Mouse (Mus musculus): ENCODE results near the gene Lrrc2. TPM values are rescaled to one million over a fixed set of nuclear protein-coding genes. Genes with fewer than 3 reads are reported as not detected.

The Lrrc2 gene
- polyA plus RNA-seq, 1 experiment from 2014 or later: 1.5 TPM

DNA sequence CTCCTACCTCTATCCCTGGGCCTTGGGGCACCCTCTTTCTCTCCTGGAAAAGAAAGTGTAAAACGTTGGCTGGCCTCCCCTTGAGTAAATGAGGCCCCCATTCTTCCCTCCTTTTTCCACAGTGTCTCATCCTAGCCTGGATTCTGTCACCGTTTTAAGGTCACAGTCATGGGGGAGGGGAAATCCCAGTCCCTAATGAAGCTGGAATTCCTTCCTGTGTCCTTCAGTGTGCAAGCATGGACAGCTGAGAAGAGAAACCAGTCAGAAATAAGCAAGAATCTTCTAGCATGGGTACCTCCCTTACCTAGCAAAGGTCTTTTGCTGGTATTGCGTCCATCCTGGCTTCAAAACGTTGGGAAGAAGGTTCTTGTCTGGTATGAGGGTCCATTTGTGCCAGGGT, 37.8 kb downstream of the Lrrc2 start:
- no peak overlapping the region for H3K4me2 ChIP-seq
- no peak for ATAC-seq (ENCODE audit: insufficient number of reproducible peaks, low FRiP score)
- no peaks in the 10 kb centered on the region for H3K27me3 ChIP-seq (replicated peaks)
- H3K4me3 ChIP-seq: no peak overlapping the region
- H3K9ac ChIP-seq: no peak overlapping the region
- WGBS: 47% methylated on average over 4 of the region's 4 CpGs
- H3K36me3 ChIP-seq: no peaks in the 10 kb centered on the region
- H3K9me3 ChIP-seq (replicated peaks): 0 out of 2 replicates have a peak, but pooled peaks cover 3% of the 10 kb centered on the region
- H3K27ac ChIP-seq (ENCODE audit: poor library complexity, severe bottlenecking): no peak overlapping the region
- 0 out of 2 replicates have a peak, but pooled peaks cover 7% of the 10 kb centered on the region for H3K4me1 ChIP-seq (replicated peaks)

DNA sequence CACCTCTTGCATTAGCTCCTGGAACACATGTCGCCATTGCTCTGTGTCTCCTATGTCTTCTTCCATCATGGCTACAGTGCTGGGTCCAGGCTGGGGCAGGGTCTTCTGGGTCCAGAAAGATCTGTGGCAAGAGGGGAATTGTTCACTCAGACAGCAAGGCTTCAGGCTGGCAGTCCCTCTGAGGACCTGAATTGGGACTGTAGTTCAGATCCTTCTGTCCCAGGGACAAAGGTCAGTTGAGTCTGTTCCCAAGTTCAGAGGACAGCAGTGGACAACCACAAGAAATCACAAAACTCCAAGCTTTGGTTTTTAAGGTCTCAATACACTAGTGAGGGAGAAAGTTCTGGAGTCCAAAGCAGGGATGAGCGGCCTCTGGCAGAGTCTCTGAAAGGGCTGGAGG, 38.2 kb downstream of the Lrrc2 start:
- no peak for ATAC-seq (ENCODE audit: insufficient number of reproducible peaks, low FRiP score)
- WGBS: 82% methylated on average over 2 of the region's 2 CpGs
- H3K4me2 ChIP-seq: no peak overlapping the region

GRCm38 (mm10) chr9:110990204-110990603, 38.9 kb downstream of the Lrrc2 start, which contains the start of gene Rtp3:
Rtp3 (minus strand) TSS chr9:110990583.
- no peak for ATAC-seq (ENCODE audit: insufficient number of reproducible peaks, low FRiP score)
- Histone ChIP-seq H3K36me3 (no peaks in the 10 kb centered on the region), H3K9me3 (replicated peaks) (0 out of 2 replicates have a peak, but pooled peaks cover 3% of the 10 kb centered on the region), H3K27me3 (replicated peaks) (no peaks in the 10 kb centered on the region), H3K27ac (ENCODE audit: poor library complexity, severe bottlenecking) (no peak within 1 kb of the TSS), H3K4me1 (replicated peaks) (0 out of 2 replicates have a peak, but pooled peaks cover 7% of the 10 kb centered on the region), H3K4me3 (no peak within 1 kb of the TSS), H3K9ac (no peak within 1 kb of the TSS), H3K4me2 (no peak within 1 kb of the TSS)
- 46% methylated on average over 6 of the region's 6 CpGs for WGBS

More for the DNA sequence above, 38.2 kb downstream of the Lrrc2 start:
- H3K36me3 ChIP-seq: no peaks in the 10 kb centered on the region
- H3K9me3 ChIP-seq (replicated peaks): 0 out of 2 replicates have a peak, but pooled peaks cover 3% of the 10 kb centered on the region
- H3K27ac ChIP-seq (ENCODE audit: poor library complexity, severe bottlenecking): no peak overlapping the region
- no peak overlapping the region for H3K9ac ChIP-seq
- no peaks in the 10 kb centered on the region for H3K27me3 ChIP-seq (replicated peaks)
- 0 out of 2 replicates have a peak, but pooled peaks cover 7% of the 10 kb centered on the region for H3K4me1 ChIP-seq (replicated peaks)
- no peak overlapping the region for H3K4me3 ChIP-seq

GRCm38 (mm10) chr9:110993281-110993709, 42.0 kb downstream of the Lrrc2 start:
- Histone ChIP-seq H3K27me3 (replicated peaks) (no peaks in the 10 kb centered on the region), H3K4me1 (replicated peaks) (0 out of 2 replicates have a peak, but pooled peaks cover 7% of the 10 kb centered on the region), H3K9me3 (replicated peaks) (no peaks in the 10 kb centered on the region), H3K36me3 (no peaks in the 10 kb centered on the region), H3K9ac (no peak overlapping the region), H3K27ac (ENCODE audit: poor library complexity, severe bottlenecking) (no peak overlapping the region), H3K4me3 (no peak overlapping the region), H3K4me2 (no peak overlapping the region)
- WGBS: 39% methylated on average over 3 of the region's 3 CpGs
- no peak for ATAC-seq (ENCODE audit: insufficient number of reproducible peaks, low FRiP score)

DNA sequence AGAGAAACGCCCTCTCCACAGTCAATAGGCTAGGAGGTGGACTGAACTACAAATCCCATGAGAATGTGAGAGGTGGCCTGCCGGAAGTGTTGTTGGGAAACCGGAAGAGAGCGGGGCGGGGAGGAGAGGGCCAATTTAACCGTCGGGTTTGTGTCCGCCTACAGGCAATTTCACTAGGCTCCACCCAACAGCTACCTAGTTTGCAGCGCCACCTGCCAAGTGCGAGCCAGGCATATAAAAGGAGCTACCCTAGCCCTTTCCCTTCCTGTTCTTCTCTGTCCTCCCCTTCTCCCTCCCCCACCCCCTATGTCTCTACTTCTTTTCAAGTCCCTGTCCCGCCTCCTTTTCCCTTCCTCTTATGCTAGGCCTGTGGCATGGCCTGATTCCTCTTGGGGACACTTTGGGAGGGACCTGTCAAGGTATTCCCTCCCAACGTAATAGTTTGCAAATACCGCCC, 43.4 kb downstream of the Lrrc2 start:
- peak overlapping the region; percentile 72 for H3K4me2 ChIP-seq
- H3K4me3 ChIP-seq: peak overlapping the region; percentile 52
- H3K36me3 ChIP-seq: no peaks in the 10 kb centered on the region
- 0 out of 2 replicates have a peak, but pooled peaks cover 7% of the 10 kb centered on the region for H3K4me1 ChIP-seq (replicated peaks)
- ATAC-seq (ENCODE audit: insufficient number of reproducible peaks, low FRiP score): peak; percentile 85
- peak overlapping the region; percentile 40; the same call in 1 of the 2 replicates for H3K27ac ChIP-seq (ENCODE audit: poor library complexity, severe bottlenecking)
- H3K27me3 ChIP-seq (replicated peaks): no peaks in the 10 kb centered on the region
- 0 out of 2 replicates have a peak overlapping the region, but pooled peaks have one; percentile 31 for H3K9ac ChIP-seq
- no peaks in the 10 kb centered on the region for H3K9me3 ChIP-seq (replicated peaks)
- 10% methylated on average over 13 of the region's 13 CpGs for WGBS

DNA sequence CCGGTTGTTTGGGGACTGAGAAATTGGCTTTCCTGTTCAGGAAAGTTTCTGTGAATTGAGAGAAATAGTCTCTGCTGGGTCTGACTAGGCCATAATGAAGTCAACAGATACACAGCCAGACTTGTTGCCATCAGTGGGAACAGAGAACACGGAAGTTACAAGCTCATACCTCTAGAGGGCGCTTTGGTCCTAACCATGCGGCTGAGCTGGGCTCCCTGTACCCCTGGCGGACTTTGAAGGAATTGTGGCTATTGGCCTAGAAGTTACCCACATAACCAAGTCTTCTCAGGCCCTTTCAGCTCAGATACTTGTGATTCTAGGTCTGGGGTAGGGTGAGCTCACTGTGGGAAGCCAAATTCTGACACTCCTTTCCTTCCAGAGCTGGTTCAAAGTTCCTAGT, 45.9 kb downstream of the Lrrc2 start:
- WGBS: 2% methylated on average over 5 of the region's 5 CpGs
- no peak for ATAC-seq (ENCODE audit: insufficient number of reproducible peaks, low FRiP score)

GRCm38 (mm10) chr9:110999056-110999455, 47.7 kb downstream of the Lrrc2 start:
- Histone ChIP-seq H3K9ac (no peak overlapping the region), H3K27me3 (replicated peaks) (no peaks in the 10 kb centered on the region), H3K36me3 (no peaks in the 10 kb centered on the region), H3K4me2 (no peak overlapping the region), H3K9me3 (replicated peaks) (no peaks in the 10 kb centered on the region), H3K27ac (ENCODE audit: poor library complexity, severe bottlenecking) (no peak overlapping the region), H3K4me3 (no peak overlapping the region), H3K4me1 (replicated peaks) (0 out of 2 replicates have a peak, but pooled peaks cover 9% of the 10 kb centered on the region)
- WGBS: 90% methylated on average over 2 of the region's 2 CpGs
- no peak for ATAC-seq (ENCODE audit: insufficient number of reproducible peaks, low FRiP score)

More for the DNA sequence above, 45.9 kb downstream of the Lrrc2 start:
- Histone ChIP-seq H3K4me2 (no peak overlapping the region), H3K27me3 (replicated peaks) (no peaks in the 10 kb centered on the region), H3K27ac (ENCODE audit: poor library complexity, severe bottlenecking) (no peak overlapping the region), H3K4me3 (no peak overlapping the region), H3K9me3 (replicated peaks) (no peaks in the 10 kb centered on the region), H3K4me1 (replicated peaks) (0 out of 2 replicates have a peak, but pooled peaks cover 9% of the 10 kb centered on the region), H3K9ac (no peak overlapping the region), H3K36me3 (no peaks in the 10 kb centered on the region)

DNA sequence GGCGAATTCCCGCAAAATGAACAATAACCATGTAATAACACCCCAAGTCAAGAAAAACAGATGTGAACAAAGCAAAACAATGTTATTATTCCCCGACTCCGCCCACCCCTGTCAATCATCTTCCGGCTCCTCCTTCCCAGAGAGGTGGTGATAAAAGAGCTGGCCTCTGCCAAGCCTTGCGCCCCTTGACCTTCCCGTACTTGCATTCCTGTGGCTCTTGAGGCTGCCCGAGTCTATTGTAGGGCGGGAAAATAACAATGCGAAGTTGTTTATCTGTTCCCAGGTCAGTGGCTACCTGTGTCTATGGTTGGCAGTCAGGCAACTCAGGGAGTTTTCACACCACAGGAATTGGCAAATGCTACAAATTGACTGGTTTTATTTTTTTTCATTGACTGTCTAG, 48.5 kb downstream of the Lrrc2 start:
- no peak overlapping the region for H3K27ac ChIP-seq (ENCODE audit: poor library complexity, severe bottlenecking)
- 70% methylated on average over 10 of the region's 10 CpGs for WGBS
- 0 out of 2 replicates have a peak, but pooled peaks cover 9% of the 10 kb centered on the region for H3K4me1 ChIP-seq (replicated peaks)
- H3K27me3 ChIP-seq (replicated peaks): no peaks in the 10 kb centered on the region
- H3K9ac ChIP-seq: no peak overlapping the region
- no peaks in the 10 kb centered on the region for H3K36me3 ChIP-seq
- H3K4me3 ChIP-seq: no peak overlapping the region
- no peaks in the 10 kb centered on the region for H3K9me3 ChIP-seq (replicated peaks)
- H3K4me2 ChIP-seq: no peak overlapping the region
- ATAC-seq (ENCODE audit: insufficient number of reproducible peaks, low FRiP score): no peak

DNA sequence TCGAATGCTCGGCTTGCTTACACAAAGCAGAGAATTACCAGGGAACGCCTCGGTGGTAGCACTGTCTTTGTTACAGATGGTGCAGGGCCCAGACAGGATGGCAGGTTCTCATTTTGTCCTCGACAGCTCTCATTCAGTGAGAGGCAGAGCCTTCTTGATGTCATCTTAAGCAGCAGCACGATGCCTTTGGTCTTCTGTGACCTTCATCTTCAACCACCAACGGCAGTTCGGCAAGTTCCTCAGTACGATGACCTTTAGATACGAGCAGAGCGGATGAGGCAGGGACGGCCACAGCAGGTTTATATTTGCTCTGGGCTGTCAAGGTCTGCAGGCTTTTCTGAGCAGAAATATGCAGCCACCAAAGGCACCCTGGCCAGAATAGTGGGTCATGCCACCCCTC, 50.3 kb downstream of the Lrrc2 start:
- Histone ChIP-seq H3K9me3 (replicated peaks) (no peaks in the 10 kb centered on the region), H3K27me3 (replicated peaks) (no peaks in the 10 kb centered on the region), H3K27ac (ENCODE audit: poor library complexity, severe bottlenecking) (no peak overlapping the region), H3K4me2 (no peak overlapping the region), H3K4me1 (replicated peaks) (0 out of 2 replicates have a peak, but pooled peaks cover 9% of the 10 kb centered on the region), H3K4me3 (no peak overlapping the region), H3K36me3 (no peaks in the 10 kb centered on the region), H3K9ac (no peak overlapping the region)
- WGBS: 81% methylated on average over 12 of the region's 12 CpGs
- ATAC-seq (ENCODE audit: insufficient number of reproducible peaks, low FRiP score): no peak

DNA sequence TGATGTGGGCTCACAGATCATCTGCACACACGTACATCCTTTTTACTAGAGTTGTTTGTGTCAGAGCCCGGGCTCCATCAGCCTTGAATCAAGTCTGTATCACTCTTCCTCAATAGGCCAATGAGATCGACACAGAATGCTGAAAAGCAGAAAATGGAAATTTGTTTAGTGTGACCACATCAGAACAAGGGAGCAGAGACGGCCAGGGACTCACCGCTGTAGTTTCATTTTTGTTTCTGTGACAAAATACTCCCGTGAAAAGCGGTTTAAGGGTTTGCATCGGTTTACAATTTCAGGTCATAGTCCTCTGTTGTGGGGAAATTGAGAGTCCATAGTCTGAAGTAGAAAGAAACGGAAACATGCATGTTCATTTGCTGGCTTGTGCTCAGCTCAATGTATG, 51.9 kb downstream of the Lrrc2 start:
- no peaks in the 10 kb centered on the region for H3K27me3 ChIP-seq (replicated peaks)
- no peak overlapping the region for H3K4me2 ChIP-seq
- 0 out of 2 replicates have a peak, but pooled peaks cover 9% of the 10 kb centered on the region for H3K4me1 ChIP-seq (replicated peaks)
- WGBS: 86% methylated on average over 9 of the region's 9 CpGs
- no peak overlapping the region for H3K27ac ChIP-seq (ENCODE audit: poor library complexity, severe bottlenecking)
- ATAC-seq (ENCODE audit: insufficient number of reproducible peaks, low FRiP score): no peak
- no peaks in the 10 kb centered on the region for H3K36me3 ChIP-seq
- no peak overlapping the region for H3K9ac ChIP-seq
- no peaks in the 10 kb centered on the region for H3K9me3 ChIP-seq (replicated peaks)
- H3K4me3 ChIP-seq: no peak overlapping the region

DNA sequence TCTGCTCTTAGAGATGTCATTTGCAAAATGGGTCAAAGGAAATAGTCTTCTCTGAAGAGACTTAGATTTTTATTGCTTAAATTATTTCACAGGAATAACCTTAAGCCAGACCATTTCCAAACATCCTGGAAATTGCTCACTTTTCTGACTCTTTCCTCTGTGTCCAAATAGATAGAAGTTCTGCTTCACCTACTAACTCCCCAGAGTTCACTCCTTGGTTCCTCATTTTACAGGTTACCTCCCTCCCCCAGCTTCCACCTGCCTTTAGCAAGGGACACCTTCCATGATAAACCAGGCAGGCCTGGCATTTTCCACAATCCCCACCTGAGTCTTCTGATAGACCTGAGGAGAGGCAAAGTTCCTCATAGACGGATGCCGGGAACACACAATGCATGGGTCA, 55.2 kb downstream of the Lrrc2 start:
- H3K27ac ChIP-seq (ENCODE audit: poor library complexity, severe bottlenecking): no peak overlapping the region
- no peak overlapping the region for H3K4me2 ChIP-seq
- H3K9ac ChIP-seq: no peak overlapping the region
- WGBS: 93% methylated on average over 2 of the region's 2 CpGs
- H3K27me3 ChIP-seq (replicated peaks): no peaks in the 10 kb centered on the region
- no peak overlapping the region for H3K4me3 ChIP-seq
- ATAC-seq (ENCODE audit: insufficient number of reproducible peaks, low FRiP score): no peak
- H3K4me1 ChIP-seq (replicated peaks): no peaks in the 10 kb centered on the region; the same call in 1 of the 2 replicates
- no peaks in the 10 kb centered on the region for H3K9me3 ChIP-seq (replicated peaks)
- H3K36me3 ChIP-seq: no peaks in the 10 kb centered on the region

DNA sequence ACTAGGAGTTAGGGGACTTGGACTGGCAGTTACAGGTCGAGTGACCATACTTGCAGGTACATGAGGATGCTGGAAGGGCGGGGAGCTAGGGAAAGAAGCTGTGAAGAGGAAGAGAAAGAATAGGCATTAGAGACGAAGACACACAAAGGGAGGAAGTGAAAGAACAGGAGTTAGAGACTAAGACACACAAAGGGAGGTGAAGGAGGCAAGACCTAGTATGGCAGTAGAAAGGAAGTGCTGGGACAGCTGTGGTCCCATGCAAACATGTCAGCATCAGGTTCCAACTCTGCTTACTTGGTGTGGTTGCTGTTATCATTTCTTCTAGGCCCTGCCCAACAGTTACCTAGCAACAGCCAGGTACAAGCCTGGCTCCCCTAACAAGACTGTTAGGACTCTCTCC, 58.4 kb downstream of the Lrrc2 start:
- WGBS: 68% methylated on average over 3 of the region's 3 CpGs
- no peak for ATAC-seq (ENCODE audit: insufficient number of reproducible peaks, low FRiP score)
- Histone ChIP-seq H3K9ac (no peak overlapping the region), H3K36me3 (no peaks in the 10 kb centered on the region), H3K4me1 (replicated peaks) (peaks cover 9% of the 10 kb centered on the region), H3K27ac (ENCODE audit: poor library complexity, severe bottlenecking) (no peak overlapping the region), H3K9me3 (replicated peaks) (no peaks in the 10 kb centered on the region), H3K4me2 (no peak overlapping the region), H3K4me3 (no peak overlapping the region), H3K27me3 (replicated peaks) (no peaks in the 10 kb centered on the region)
